Mouse (Mus musculus) cerebellum, postnatal 4 days (tissue): ENCODE measurements at regions not wholly inside any gene's neighbourhood (a gene's known extent, or its start where the extent isn't known, plus 50 kb on each side); places are given as distances from the start of the nearest gene placed in this dataset.
"Not testable (repeated sequence)": the region's sequence is repeated elsewhere in the genome, so short reads cannot be mapped to it uniquely, and the experiment has no call there.

ENCODE experiments used
- DNase-seq, 2 experiments: peaks; one replicate each; pipeline ENCODE4 v3.0.0; 2022; ENCODE audit warnings: low spot score in 2 of 2, mixed read lengths in 1 of 2

GRCm38 (mm10) chr14:83861736-83862135, 581.6 kb upstream of the Pcdh17 start:
- DNase-seq, result no peak

GRCm38 (mm10) chr14:83862653-83863052, 580.7 kb upstream of the Pcdh17 start:
- no peak for DNase-seq

- no peak for DNase-seq
Measured at GRCm38 (mm10) chr14:83886393-83886792, 557.0 kb upstream of the Pcdh17 start.

GRCm38 (mm10) chr14:83900711-83901110, 542.7 kb upstream of the Pcdh17 start:
- not testable (repeated sequence) for DNase-seq

- DNase-seq, result no peak
Measured at GRCm38 (mm10) chr14:83943101-83943500, 500.3 kb upstream of the Pcdh17 start.

GRCm38 (mm10) chr14:83944176-83944575, 499.2 kb upstream of the Pcdh17 start:
- no peak for DNase-seq

GRCm38 (mm10) chr14:83949696-83950095, 493.7 kb upstream of the Pcdh17 start:
- no peak for DNase-seq

GRCm38 (mm10) chr14:83959111-83959510, 484.3 kb upstream of the Pcdh17 start:
- DNase-seq, result peak in 1 of 2 experiments; percentile 35

GRCm38 (mm10) chr14:83983566-83983965, 459.8 kb upstream of the Pcdh17 start:
- no peak for DNase-seq
